Mouse (Mus musculus): ENCODE results near the gene Bcl2l10.

DNA sequence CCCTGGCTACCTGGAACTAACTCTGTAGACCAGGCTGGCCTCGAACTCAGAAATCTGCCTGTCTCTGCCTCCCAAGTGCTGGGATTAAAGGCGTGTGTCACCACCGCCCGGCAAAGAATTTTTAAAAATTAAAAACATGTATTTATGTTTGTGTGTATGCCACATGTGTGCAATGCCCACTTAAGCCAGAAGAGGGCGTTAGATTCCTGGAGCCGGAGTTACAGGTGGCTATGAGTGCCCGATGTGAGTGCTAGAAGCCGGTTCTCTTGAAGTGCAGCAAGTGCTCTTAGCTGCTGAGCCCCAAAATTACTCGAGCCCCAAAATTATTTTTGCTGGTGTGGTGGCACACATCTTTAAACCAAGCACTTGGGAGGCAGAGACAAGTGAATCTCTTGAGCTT lies 36.2 kb downstream of the Bcl2l10 start:
- no peak for TF ChIP-seq CTCF (IDR thresholded peaks at IDR 0.05; ENCODE audit: low read depth)
- no peak for TF ChIP-seq EP300 (IDR thresholded peaks at IDR 0.05; ENCODE audit: low read depth)
